Mouse (Mus musculus) hindbrain, embryonic 16.5 days (tissue): ENCODE data around the gene Casz1. TPM values are rescaled to one million over a fixed set of nuclear protein-coding genes. Genes with fewer than 3 reads are reported as not detected.

Experiments
- ATAC-seq: fragments of 200-750 bp; cut with Nextera tagmentation; 2 replicates; pipeline ENCODE4 v1.8.0; 2017; ENCODE audit warnings: moderate TSS enrichment, moderate library complexity
- H3K27ac ChIP-seq: fragments of 300-500 bp; sonication (generic); 2 replicates; pipeline ENCODE4 v1.5.1; 2014; ENCODE audit warnings: low read depth, mild to moderate bottlenecking, control low read depth, low read length, moderate library complexity
- H3K27me3 ChIP-seq: fragments of 300-500 bp; sonication (generic); replicated peaks from 2 replicates; pipeline ENCODE4 v1.6.1; 2014; ENCODE audit warnings: low read length; ENCODE audit not compliant: control insufficient read depth, insufficient read depth
- H3K36me3 ChIP-seq: fragments of 300-500 bp; sonication (generic); 2 replicates; pipeline ENCODE4 v1.6.1; 2014; ENCODE audit warnings: mild to moderate bottlenecking, low read length, moderate library complexity, mixed read lengths; ENCODE audit not compliant: control insufficient read depth, insufficient read depth
- H3K4me1 ChIP-seq: fragments of 300-500 bp; sonication (generic); 2 replicates; pipeline ENCODE4 v1.6.1; 2014; ENCODE audit warnings: low read depth, low read length; ENCODE audit not compliant: control insufficient read depth, insufficient read depth
- H3K4me2 ChIP-seq: fragments of 300-500 bp; sonication (generic); 2 replicates; pipeline ENCODE4 v1.6.1; 2014; ENCODE audit warnings: mild to moderate bottlenecking, low read length, control low read depth, moderate library complexity
- H3K4me3 ChIP-seq: fragments of 300-500 bp; sonication (generic); 2 replicates; pipeline ENCODE4 v1.5.1; 2014; ENCODE audit warnings: mild to moderate bottlenecking, low read length, control low read depth, moderate library complexity
- H3K9ac ChIP-seq: fragments of 300-500 bp; sonication (generic); 2 replicates; pipeline ENCODE4 v1.6.1; 2014; ENCODE audit warnings: low read depth, mild to moderate bottlenecking, control low read depth, low read length, moderate library complexity
- H3K9me3 ChIP-seq: fragments of 300-500 bp; sonication (generic); 2 replicates; pipeline ENCODE4 v1.6.1; 2014; ENCODE audit warnings: mild to moderate bottlenecking, low read length, moderate library complexity; ENCODE audit not compliant: control insufficient read depth
- whole genome bisulfite sequencing: fragments of 180-500 bp; shearing (Covaris S2); extraction: QIAGEN DNeasy Blood & Tissue Kit; methylation state at CpG from one replicate; pipeline ENCODE4 v1.1.7; 2014; 5-methylcytosine and 5-hydroxymethylcytosine counted together
- polyA plus RNA-seq: library from polyadenylated mRNA; unstranded; fragments of >200 nt; fragmentation: Nextera tagmentation; extraction: Ambion mirVana; gene quantifications from 2 replicates; pipeline ENCODE4 v1.2.1, GENCODE M21; 2015

Gene Casz1
- polyA plus RNA-seq, 1 experiment from 2014 or later: 4.4 TPM

DNA sequence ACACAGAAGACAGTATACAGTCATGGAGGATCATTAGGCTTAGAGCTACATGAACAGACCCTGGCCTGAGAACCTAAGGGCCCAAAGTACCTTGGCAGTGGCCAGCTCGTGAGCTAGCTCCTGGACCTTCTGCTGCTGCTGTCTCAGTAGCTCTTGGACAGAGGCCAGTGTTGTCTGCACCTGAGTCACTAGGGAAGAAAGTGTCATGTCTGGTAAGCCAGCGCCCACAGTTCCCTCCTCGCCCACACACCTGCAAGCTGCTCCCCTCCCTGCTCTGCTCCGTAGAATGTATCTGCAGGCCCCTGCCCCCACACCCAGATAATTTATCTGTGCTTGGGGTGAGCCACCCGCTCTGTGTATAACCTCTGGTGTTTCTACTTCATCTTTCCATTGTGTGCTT is 161.9 kb downstream of the Casz1 start:
- Histone ChIP-seq H3K36me3 (peaks cover 3% of the 10 kb centered on the region; the same call in 1 of the 2 replicates), H3K9ac (no peak overlapping the region), H3K4me3 (no peak overlapping the region), H3K4me1 (peaks cover 7% of the 10 kb centered on the region), H3K4me2 (no peak overlapping the region), H3K9me3 (no peaks in the 10 kb centered on the region), H3K27me3 (no peaks in the 10 kb centered on the region), H3K27ac (no peak overlapping the region; the same call in 1 of the 2 replicates)
- WGBS: 85% methylated on average over 5 of the region's 5 CpGs
- ATAC-seq: no peak

DNA sequence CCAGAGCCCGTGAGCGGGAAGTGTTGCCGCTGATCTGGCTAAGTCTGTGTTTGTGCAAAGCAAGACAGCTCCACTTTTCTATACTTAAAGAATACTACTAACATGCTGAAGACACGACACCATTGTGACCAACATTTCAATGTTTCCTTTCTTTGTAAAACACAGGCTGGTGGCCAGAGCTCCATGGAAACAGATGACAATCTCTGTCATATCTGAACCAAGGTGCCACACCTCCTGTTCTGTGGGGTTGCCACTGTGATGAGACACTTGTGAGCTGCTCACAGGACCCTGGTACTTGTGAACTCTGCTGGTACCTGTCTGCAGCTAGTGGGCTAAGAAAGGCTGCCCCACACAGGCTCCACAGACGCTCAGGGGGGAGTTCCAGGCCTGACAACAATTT is 164.6 kb downstream of the Casz1 start:
- Histone ChIP-seq H3K9me3 (no peaks in the 10 kb centered on the region), H3K27ac (no peak overlapping the region), H3K4me3 (no peak overlapping the region), H3K4me2 (no peak overlapping the region), H3K4me1 (peaks cover 14% of the 10 kb centered on the region), H3K27me3 (no peaks in the 10 kb centered on the region), H3K36me3 (no peaks in the 10 kb centered on the region), H3K9ac (no peak overlapping the region)
- no peak for ATAC-seq
- 66% methylated on average over 5 of the region's 5 CpGs for WGBS

- no peak overlapping the region for H3K9ac ChIP-seq
- peaks cover 16% of the 10 kb centered on the region for H3K4me1 ChIP-seq
These were observed 165.4 kb downstream of the Casz1 start for GRCm38 (mm10) chr4:148969610-148970009.

GRCm38 (mm10) chr4:148970742-148971141 is 166.5 kb downstream of the Casz1 start:
- ATAC-seq: no peak

More at GRCm38 (mm10) chr4:148969610-148970009, 165.4 kb downstream of the Casz1 start:
- H3K27me3 ChIP-seq: no peaks in the 10 kb centered on the region
- no peak overlapping the region for H3K4me2 ChIP-seq
- no peak overlapping the region for H3K4me3 ChIP-seq
- H3K36me3 ChIP-seq: no peaks in the 10 kb centered on the region
- WGBS: 66% methylated on average over 5 of the region's 5 CpGs
- H3K9me3 ChIP-seq: no peaks in the 10 kb centered on the region
- H3K27ac ChIP-seq: no peak overlapping the region
- no peak for ATAC-seq

GRCm38 (mm10) chr4:148971613-148972242 is 167.5 kb downstream of the Casz1 start:
- Histone ChIP-seq H3K27me3 (no peaks in the 10 kb centered on the region), H3K27ac (no peak overlapping the region), H3K9ac (no peak overlapping the region), H3K9me3 (no peaks in the 10 kb centered on the region), H3K4me2 (no peak overlapping the region), H3K4me1 (peaks cover 21% of the 10 kb centered on the region), H3K36me3 (no peaks in the 10 kb centered on the region), H3K4me3 (no peak overlapping the region)
- ATAC-seq: no peak
- 49% methylated on average over 3 of the region's 3 CpGs for WGBS

More at GRCm38 (mm10) chr4:148970742-148971141, 166.5 kb downstream of the Casz1 start:
- H3K9ac ChIP-seq: no peak overlapping the region
- peaks cover 22% of the 10 kb centered on the region for H3K4me1 ChIP-seq
- H3K27ac ChIP-seq: no peak overlapping the region
- H3K4me3 ChIP-seq: no peak overlapping the region
- H3K36me3 ChIP-seq: no peaks in the 10 kb centered on the region
- 77% methylated on average over 4 of the region's 4 CpGs for WGBS
- no peaks in the 10 kb centered on the region for H3K9me3 ChIP-seq
- H3K4me2 ChIP-seq: no peak overlapping the region
- no peaks in the 10 kb centered on the region for H3K27me3 ChIP-seq

- 78% methylated on average over 14 of the region's 14 CpGs for WGBS
- ATAC-seq: no peak
- Histone ChIP-seq H3K27ac (no peak overlapping the region), H3K9me3 (no peaks in the 10 kb centered on the region), H3K4me1 (peaks cover 18% of the 10 kb centered on the region), H3K36me3 (no peaks in the 10 kb centered on the region), H3K4me3 (no peak overlapping the region), H3K4me2 (no peak overlapping the region), H3K9ac (no peak overlapping the region), H3K27me3 (no peaks in the 10 kb centered on the region)
These were observed 168.5 kb downstream of the Casz1 start for GRCm38 (mm10) chr4:148972707-148973106.

- H3K4me1 ChIP-seq: peaks cover 21% of the 10 kb centered on the region
- ATAC-seq: no peak
These were observed 169.2 kb downstream of the Casz1 start for GRCm38 (mm10) chr4:148973387-148973786.

DNA sequence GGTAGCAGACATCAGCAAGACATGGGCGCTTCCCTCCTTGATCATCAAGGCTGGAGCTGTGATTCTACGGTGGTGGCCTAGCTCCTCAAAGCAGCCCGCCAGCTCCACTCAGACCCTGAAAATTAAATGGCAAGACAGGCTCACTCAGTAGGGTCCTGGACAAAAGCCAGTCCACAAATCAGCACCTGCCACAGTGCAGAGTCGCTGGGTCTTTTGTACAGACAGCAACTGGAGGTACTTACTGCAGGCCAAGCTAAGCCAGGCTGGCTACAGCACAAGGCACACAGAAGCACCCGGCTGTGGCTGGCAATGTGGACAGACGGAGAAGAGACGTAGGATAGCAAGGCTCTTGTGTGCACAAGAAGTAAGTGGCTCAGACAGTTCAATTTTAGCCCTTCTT is 170.6 kb downstream of the Casz1 start:
- Histone ChIP-seq H3K27me3 (no peaks in the 10 kb centered on the region), H3K4me3 (no peak overlapping the region), H3K9ac (no peak overlapping the region), H3K27ac (peak overlapping the region; percentile 16; the same call in 1 of the 2 replicates), H3K9me3 (no peaks in the 10 kb centered on the region), H3K4me1 (peaks cover 23% of the 10 kb centered on the region), H3K36me3 (no peaks in the 10 kb centered on the region), H3K4me2 (no peak overlapping the region)
- peak; percentile 67; the same call in 1 of the 2 replicates for ATAC-seq
- WGBS: 44% methylated on average over 7 of the region's 7 CpGs

More at GRCm38 (mm10) chr4:148973387-148973786, 169.2 kb downstream of the Casz1 start:
- Histone ChIP-seq H3K27ac (no peak overlapping the region), H3K36me3 (no peaks in the 10 kb centered on the region), H3K9ac (no peak overlapping the region), H3K4me2 (no peak overlapping the region), H3K27me3 (no peaks in the 10 kb centered on the region), H3K4me3 (no peak overlapping the region), H3K9me3 (no peaks in the 10 kb centered on the region)
- WGBS: 63% methylated on average over 14 of the region's 14 CpGs

DNA sequence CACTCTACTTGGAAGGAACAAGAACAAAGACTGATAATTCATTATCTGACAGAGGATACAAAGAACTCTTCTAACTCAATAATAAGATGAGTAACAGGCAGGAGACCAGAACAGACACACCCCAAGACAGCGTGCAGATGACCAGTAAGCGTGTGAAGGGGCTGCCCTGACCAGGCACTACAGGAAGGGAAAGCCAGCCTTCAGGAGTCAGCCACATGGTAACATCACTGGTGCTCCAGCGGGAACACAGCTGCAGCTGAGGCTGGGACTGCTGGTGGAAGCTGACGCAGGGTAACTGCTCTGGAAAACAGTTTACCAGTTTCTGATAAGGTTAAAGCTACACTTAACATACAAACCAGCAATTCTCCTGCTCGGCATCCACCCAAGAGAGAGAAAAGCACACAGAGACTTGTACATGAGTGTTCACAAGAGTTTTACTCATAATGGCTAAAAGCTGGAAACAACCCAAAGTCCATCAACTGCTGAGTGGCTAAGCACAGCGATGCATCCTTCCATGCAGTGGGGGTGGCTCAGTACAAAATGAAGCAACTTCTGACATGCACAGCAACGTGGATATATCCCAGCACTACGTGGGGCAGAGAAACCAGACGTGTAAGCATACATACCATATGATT is 174.1 kb downstream of the Casz1 start:
- no peaks in the 10 kb centered on the region for H3K27me3 ChIP-seq
- peaks cover 17% of the 10 kb centered on the region for H3K4me1 ChIP-seq
- H3K4me2 ChIP-seq: no peak overlapping the region
- H3K9me3 ChIP-seq: no peaks in the 10 kb centered on the region
- H3K36me3 ChIP-seq: no peaks in the 10 kb centered on the region
- 49% methylated on average over 9 of the region's 9 CpGs for WGBS
- no peak overlapping the region for H3K4me3 ChIP-seq
- no peak overlapping the region for H3K9ac ChIP-seq
- H3K27ac ChIP-seq: no peak overlapping the region
- no peak for ATAC-seq
